Mouse (Mus musculus) kidney, postnatal 36 days (tissue): ENCODE measurements around the gene Emid1.
A peak's percentile ranks its signal among the peaks of the same experiment; 100 is the strongest.

Experiments used
- DNase-seq, 2 experiments: peaks; one replicate each; pipeline ENCODE4 v3.0.0; 2021 to 2022; ENCODE audit warnings: mixed read lengths in 2 of 2

Emid1 gene

GRCm38 (mm10) chr11:5062860-5063505, 89.1 kb downstream of the Emid1 start:
- no peak for DNase-seq

- DNase-seq = no peak
Measured at GRCm38 (mm10) chr11:5062326-5062725, 89.7 kb downstream of the Emid1 start.

- DNase-seq = peak; percentile 95
Measured at GRCm38 (mm10) chr11:5061413-5062139, 90.5 kb downstream of the Emid1 start.

GRCm38 (mm10) chr11:5060756-5061412, 91.2 kb downstream of the Emid1 start:
- DNase-seq = no peak

GRCm38 (mm10) chr11:5059704-5060156, 92.3 kb downstream of the Emid1 start:
- peak in 1 of 2 experiments; percentile 59 for DNase-seq

- peak in 1 of 2 experiments; percentile 19 for DNase-seq
Measured at GRCm38 (mm10) chr11:5059230-5059629, 92.8 kb downstream of the Emid1 start.

GRCm38 (mm10) chr11:5058783-5059182, 93.3 kb downstream of the Emid1 start:
- peak in 1 of 2 experiments; percentile 23 for DNase-seq

- peak; percentile 53 to 74 for DNase-seq
Measured at GRCm38 (mm10) chr11:5057856-5058641, 94.0 kb downstream of the Emid1 start, which contains the start of gene Rasl10a. Rasl10a (plus strand) TSS chr11:5058128.

GRCm38 (mm10) chr11:5057541-5057855, 94.6 kb downstream of the Emid1 start:
- no peak for DNase-seq

- no peak for DNase-seq
Measured at GRCm38 (mm10) chr11:5057064-5057463, 95.0 kb downstream of the Emid1 start.
